Mouse (Mus musculus) thymus, adult 18-20 months (tissue): ENCODE data around the gene Vps26a.

Source experiments
- DNase-seq, 2 experiments: peaks; one replicate each; pipeline ENCODE4 v3.0.0; 2022; ENCODE audit warnings: mixed read lengths in 2 of 2

Vps26a gene

GRCm38 (mm10) chr10:62486618-62487415 lies at the start of gene Vps26a:
Vps26a (minus strand) TSS chr10:62486805.
- DNase-seq = peak; percentile 98 to 99

GRCm38 (mm10) chr10:62534509-62534908 lies 47.9 kb upstream of the Vps26a start:
- DNase-seq = no peak

GRCm38 (mm10) chr10:62532832-62533231 lies 46.2 kb upstream of the Vps26a start:
- no peak for DNase-seq

GRCm38 (mm10) chr10:62530183-62530582 lies 43.6 kb upstream of the Vps26a start:
- no peak for DNase-seq

GRCm38 (mm10) chr10:62527351-62527750 lies 40.7 kb upstream of the Vps26a start, which contains the start of gene Srgn:
Srgn (minus strand) TSS chr10:62527451.
- no peak for DNase-seq

- DNase-seq = no peak
Measured at GRCm38 (mm10) chr10:62522346-62522950, 35.8 kb upstream of the Vps26a start.

GRCm38 (mm10) chr10:62521763-62522162 lies 35.2 kb upstream of the Vps26a start:
- no peak for DNase-seq

GRCm38 (mm10) chr10:62520911-62521310 lies 34.3 kb upstream of the Vps26a start:
- no peak for DNase-seq

GRCm38 (mm10) chr10:62517511-62517910 lies 30.9 kb upstream of the Vps26a start:
- DNase-seq = no peak

GRCm38 (mm10) chr10:62512855-62513254 lies 26.2 kb upstream of the Vps26a start:
- DNase-seq = no peak

- no peak for DNase-seq
Measured at GRCm38 (mm10) chr10:62511528-62511927, 24.9 kb upstream of the Vps26a start.

GRCm38 (mm10) chr10:62509032-62509656 lies 22.5 kb upstream of the Vps26a start:
- DNase-seq = no peak

- no peak for DNase-seq
Measured at GRCm38 (mm10) chr10:62508459-62508858, 21.9 kb upstream of the Vps26a start.

- DNase-seq = peak; percentile 32 to 64
Measured at GRCm38 (mm10) chr10:62507591-62508308, 21.1 kb upstream of the Vps26a start.

- DNase-seq = no peak
Measured at GRCm38 (mm10) chr10:62507071-62507470, 20.5 kb upstream of the Vps26a start.

- DNase-seq = peak in 1 of 2 experiments; percentile 27
Measured at GRCm38 (mm10) chr10:62506019-62506556, 19.5 kb upstream of the Vps26a start.

- DNase-seq = no peak
Measured at GRCm38 (mm10) chr10:62505224-62505983, 18.8 kb upstream of the Vps26a start.

GRCm38 (mm10) chr10:62503836-62504628 lies 17.4 kb upstream of the Vps26a start:
- no peak for DNase-seq

- DNase-seq = no peak
Measured at GRCm38 (mm10) chr10:62503353-62503752, 16.7 kb upstream of the Vps26a start.

- DNase-seq = no peak
Measured at GRCm38 (mm10) chr10:62501951-62502350, 15.3 kb upstream of the Vps26a start.
